Mouse (Mus musculus) myocyte (in vitro differentiated cells): ENCODE results near the gene Upp2. TPM values are rescaled to one million over a fixed set of nuclear protein-coding genes. Genes with fewer than 3 reads are reported as not detected.

Source experiments
- H3K27me3 ChIP-seq: one replicate; pipeline ENCODE4 v1.6.1; 2011; ENCODE audit not compliant: control insufficient read depth, insufficient read depth, insufficient read length
- H3K36me3 ChIP-seq: one replicate; pipeline ENCODE4 v1.6.1; 2011; ENCODE audit not compliant: control insufficient read depth, insufficient read depth
- H3K4me2 ChIP-seq: one replicate; pipeline ENCODE4 v1.6.1; 2011; ENCODE audit warnings: low read depth, control low read depth
- H3K4me3 ChIP-seq: one replicate; pipeline ENCODE4 v1.5.1; 2011; ENCODE audit warnings: mild to moderate bottlenecking, control low read depth, moderate library complexity
- H3K79me2 ChIP-seq: one replicate; pipeline ENCODE4 v1.6.1; 2011; ENCODE audit not compliant: control insufficient read depth, insufficient read depth
- H3ac ChIP-seq: one replicate; pipeline ENCODE4 v1.6.1; 2011; ENCODE audit not compliant: control insufficient read depth, insufficient read length
- CEBPB ChIP-seq: IDR thresholded peaks from 2 replicates; pipeline ENCODE4 v1.6.1; 2011; ENCODE audit warnings: mild to moderate bottlenecking, moderate library complexity; ENCODE audit not compliant: poor library complexity, insufficient read depth, severe bottlenecking
- E2F4 ChIP-seq: IDR thresholded peaks from one replicate; pipeline ENCODE4 v1.6.1; 2011; ENCODE audit warnings: mild to moderate bottlenecking, control low read depth, moderate library complexity; ENCODE audit not compliant: insufficient read depth
- MAX ChIP-seq: IDR thresholded peaks from one replicate; pipeline ENCODE4 v1.6.1; 2011; ENCODE audit warnings: low read depth, mild to moderate bottlenecking, control low read depth
- MYOD1 ChIP-seq, 3 experiments: IDR thresholded peaks; one replicate each; pipeline ENCODE4 v1.6.1; 2011; ENCODE audit warnings: control low read depth in 2 of 3, low read depth in 2 of 3, mild to moderate bottlenecking in 2 of 3, moderate library complexity in 1 of 3; ENCODE audit not compliant: insufficient read length in 2 of 3, control insufficient read depth in 1 of 3
- MYOG ChIP-seq, 3 experiments: IDR thresholded peaks; one replicate each; pipeline ENCODE4 v1.6.1; 2011; ENCODE audit warnings: control low read depth in 2 of 3, low read depth in 2 of 3, mild to moderate bottlenecking in 2 of 3; ENCODE audit not compliant: insufficient read length in 2 of 3, control insufficient read depth in 1 of 3, insufficient read depth in 1 of 3
- POLR2A ChIP-seq: IDR thresholded peaks from one replicate; pipeline ENCODE4 v1.6.1; 2011; ENCODE audit warnings: low read depth, mild to moderate bottlenecking, control low read depth, moderate library complexity; ENCODE audit not compliant: insufficient read length
- POLR2AphosphoS2 ChIP-seq: IDR thresholded peaks from one replicate; pipeline ENCODE4 v1.6.1; 2011; ENCODE audit warnings: low read depth, control low read depth; ENCODE audit not compliant: insufficient read length
- REST ChIP-seq: IDR thresholded peaks from one replicate; pipeline ENCODE4 v1.6.1; 2011; ENCODE audit warnings: mild to moderate bottlenecking, control low read depth, moderate library complexity; ENCODE audit not compliant: insufficient read depth, insufficient read length
- SRF ChIP-seq: IDR thresholded peaks from one replicate; pipeline ENCODE4 v1.6.1; 2011; ENCODE audit warnings: low read depth; ENCODE audit not compliant: control insufficient read depth, insufficient read length
- TCF12 ChIP-seq: IDR thresholded peaks from one replicate; pipeline ENCODE4 v1.6.1; 2011; ENCODE audit warnings: mild to moderate bottlenecking, control low read depth; ENCODE audit not compliant: poor library complexity, insufficient read depth, severe bottlenecking
- TCF3 ChIP-seq: IDR thresholded peaks from one replicate; pipeline ENCODE4 v1.6.1; 2011; ENCODE audit warnings: low read depth, control low read depth; ENCODE audit not compliant: insufficient read length
- USF1 ChIP-seq: IDR thresholded peaks from one replicate; pipeline ENCODE4 v1.6.1; 2011; ENCODE audit warnings: low read depth, mild to moderate bottlenecking, control low read depth, moderate library complexity
- polyA plus RNA-seq: library from polyadenylated mRNA; unstranded; fragments of >200 nt; fragmentation: generic; extraction: Trizol; gene quantifications from one replicate; pipeline ENCODE4 v1.2.1, GENCODE M21; 2012; ENCODE audit warnings: missing spikeins

Gene Upp2
- polyA plus RNA-seq, 1 experiment = 8.3 TPM

GRCm38 (mm10) chr2:58795432-58795831 is 228.3 kb downstream of the Upp2 start:
- H3K79me2 ChIP-seq = no peaks in the 10 kb centered on the region
- H3K27me3 ChIP-seq = peaks cover 5% of the 10 kb centered on the region
- no peaks in the 10 kb centered on the region for H3K36me3 ChIP-seq
- no peak overlapping the region for H3K4me2 ChIP-seq
- no peak overlapping the region for H3ac ChIP-seq
- H3K4me3 ChIP-seq = no peak overlapping the region
- TF ChIP-seq SRF (no peak), USF1 (no peak), TCF3 (no peak), E2F4 (no peak), CEBPB (no peak), MYOD1 (IDR thresholded peaks at IDR 0.05; ENCODE audit: control insufficient read depth in 1 of 3, insufficient read length in 2 of 3, low read depth in 2 of 3) (no peak), POLR2A (no peak)

GRCm38 (mm10) chr2:58797506-58797905 is 230.4 kb downstream of the Upp2 start:
- Histone ChIP-seq H3ac (no peak overlapping the region), H3K79me2 (no peaks in the 10 kb centered on the region), H3K4me2 (no peak overlapping the region), H3K36me3 (no peaks in the 10 kb centered on the region), H3K4me3 (no peak overlapping the region), H3K27me3 (no peaks in the 10 kb centered on the region)
- TF ChIP-seq POLR2A (no peak), TCF3 (no peak), MYOG (IDR thresholded peaks at IDR 0.05; ENCODE audit: control insufficient read depth in 1 of 3, insufficient read depth in 1 of 3, insufficient read length in 2 of 3, low read depth in 2 of 3) (no peak)

- TF ChIP-seq USF1 (no peak), E2F4 (no peak), REST (no peak), POLR2AphosphoS2 (no peak), POLR2A (no peak), MYOG (IDR thresholded peaks at IDR 0.05; ENCODE audit: control insufficient read depth in 1 of 3, insufficient read depth in 1 of 3, insufficient read length in 2 of 3, low read depth in 2 of 3) (no peak), MYOD1 (IDR thresholded peaks at IDR 0.05; ENCODE audit: control insufficient read depth in 1 of 3, insufficient read length in 2 of 3, low read depth in 2 of 3) (no peak), MAX (no peak), CEBPB (no peak), TCF12 (no peak), SRF (no peak), TCF3 (no peak)
- no peak overlapping the region for H3ac ChIP-seq
Observed at GRCm38 (mm10) chr2:58799126-58799525, 232.0 kb downstream of the Upp2 start.

GRCm38 (mm10) chr2:58799623-58800022 is 232.5 kb downstream of the Upp2 start:
- H3K36me3 ChIP-seq = no peaks in the 10 kb centered on the region
- H3ac ChIP-seq = no peak overlapping the region
- no peaks in the 10 kb centered on the region for H3K27me3 ChIP-seq
- no peak overlapping the region for H3K4me2 ChIP-seq
- no peaks in the 10 kb centered on the region for H3K79me2 ChIP-seq
- H3K4me3 ChIP-seq = no peak overlapping the region
- no peak for TF ChIP-seq CEBPB
- no peak for TF ChIP-seq MAX
- TF ChIP-seq MYOG (IDR thresholded peaks at IDR 0.05; ENCODE audit: control insufficient read depth in 1 of 3, insufficient read depth in 1 of 3, insufficient read length in 2 of 3, low read depth in 2 of 3) = no peak
- TF ChIP-seq TCF12 = no peak
- no peak for TF ChIP-seq MYOD1 (IDR thresholded peaks at IDR 0.05; ENCODE audit: control insufficient read depth in 1 of 3, insufficient read length in 2 of 3, low read depth in 2 of 3)
- no peak for TF ChIP-seq TCF3
- TF ChIP-seq POLR2AphosphoS2 = no peak
- no peak for TF ChIP-seq USF1
- TF ChIP-seq REST = no peak
- TF ChIP-seq POLR2A = no peak
- no peak for TF ChIP-seq E2F4
- no peak for TF ChIP-seq SRF

More at GRCm38 (mm10) chr2:58799126-58799525, 232.0 kb downstream of the Upp2 start:
- H3K36me3 ChIP-seq = no peaks in the 10 kb centered on the region
- no peaks in the 10 kb centered on the region for H3K79me2 ChIP-seq
- no peaks in the 10 kb centered on the region for H3K27me3 ChIP-seq
- no peak overlapping the region for H3K4me3 ChIP-seq
- H3K4me2 ChIP-seq = no peak overlapping the region

- TF ChIP-seq POLR2AphosphoS2 (no peak), MAX (no peak), TCF3 (no peak), E2F4 (no peak), MYOD1 (IDR thresholded peaks at IDR 0.05; ENCODE audit: control insufficient read depth in 1 of 3, insufficient read length in 2 of 3, low read depth in 2 of 3) (no peak), REST (no peak), POLR2A (no peak)
- Histone ChIP-seq H3K79me2 (no peaks in the 10 kb centered on the region), H3K4me2 (no peak overlapping the region), H3K4me3 (no peak overlapping the region), H3ac (no peak overlapping the region), H3K27me3 (no peaks in the 10 kb centered on the region), H3K36me3 (no peaks in the 10 kb centered on the region)
Observed at GRCm38 (mm10) chr2:58812941-58813340, 245.8 kb downstream of the Upp2 start.

GRCm38 (mm10) chr2:58828910-58829600 is 262.0 kb downstream of the Upp2 start:
- no peak for TF ChIP-seq USF1
- no peak for TF ChIP-seq MAX
- TF ChIP-seq SRF = no peak
- TF ChIP-seq POLR2A = no peak
- no peak for TF ChIP-seq POLR2AphosphoS2
- TF ChIP-seq TCF12 = no peak
- TF ChIP-seq CEBPB = no peak
- TF ChIP-seq MYOD1 (IDR thresholded peaks at IDR 0.05; ENCODE audit: control insufficient read depth in 1 of 3, insufficient read length in 2 of 3, low read depth in 2 of 3) = no peak
- TF ChIP-seq MYOG (IDR thresholded peaks at IDR 0.05; ENCODE audit: control insufficient read depth in 1 of 3, insufficient read depth in 1 of 3, insufficient read length in 2 of 3, low read depth in 2 of 3) = no peak
- TF ChIP-seq E2F4 = no peak
- TF ChIP-seq REST = no peak
- TF ChIP-seq TCF3 = no peak
- H3K36me3 ChIP-seq = no peaks in the 10 kb centered on the region
- no peak overlapping the region for H3K4me2 ChIP-seq
- no peak overlapping the region for H3K4me3 ChIP-seq
- no peak overlapping the region for H3ac ChIP-seq
- no peaks in the 10 kb centered on the region for H3K27me3 ChIP-seq
- no peaks in the 10 kb centered on the region for H3K79me2 ChIP-seq
